8 mouse cellular contexts compared by ENCODE assay signal in the genomic region with DNA sequence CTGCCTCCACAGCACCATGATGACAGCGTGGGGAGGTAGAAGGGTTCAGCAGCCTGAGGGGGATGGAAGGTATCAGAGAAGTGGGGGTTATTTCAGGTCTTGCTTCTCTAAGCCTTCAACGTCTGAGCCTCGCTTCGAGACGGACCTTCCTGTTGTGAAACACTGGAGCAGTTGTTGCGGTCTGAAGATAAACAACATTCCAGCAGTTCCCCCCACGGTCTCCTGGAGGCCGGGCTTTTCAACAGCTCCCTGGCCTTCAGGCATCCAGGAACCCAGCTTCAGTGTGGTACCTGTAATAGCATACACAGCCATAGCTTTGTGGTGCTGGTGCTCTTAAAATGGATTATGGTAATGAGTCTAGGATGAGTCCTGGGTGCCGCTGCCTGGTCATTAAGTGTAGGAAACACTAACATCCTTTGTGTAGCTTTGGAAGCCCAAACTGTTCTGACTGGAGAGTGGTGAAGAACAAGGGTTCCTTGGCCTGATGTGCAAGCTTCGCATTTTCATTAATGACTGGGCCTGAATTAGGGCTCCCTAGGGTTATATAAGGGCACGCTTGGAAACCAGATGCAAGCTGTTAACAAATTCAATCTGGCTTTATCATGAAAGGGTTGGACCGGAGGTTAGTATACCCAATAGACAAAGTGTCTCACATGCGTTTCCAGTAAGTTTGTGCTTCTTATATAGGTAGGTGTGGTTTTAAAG.
DNase-seq lines count a peak whose midpoint lies in the region; ATAC-seq lines count a peak whose summit lies in the region.

No protein-coding gene starts in this region.

- DNase-seq in kidney, postnatal 36 days, result no peak
- DNase-seq in embryonic facial prominence, embryonic 14.5 days (ENCODE audit: low spot score), result peak; percentile 54
- DNase-seq in right cerebral cortex, adult 2 months (ENCODE audit: low spot score in 2 of 2), result peak; percentile 15 to 29
- DNase-seq in spleen, postnatal 36 days (ENCODE audit: low spot score in 2 of 2), result no peak

- WGBS in kidney, embryonic 16.5 days, result 51% methylated on average over 13 of the region's 13 CpGs
- 26% methylated on average over 13 of the region's 13 CpGs for WGBS in embryonic facial prominence, embryonic 14.5 days
- WGBS in heart, embryonic 16.5 days, result 33% methylated on average over 13 of the region's 13 CpGs
- WGBS in limb, embryonic 12.5 days, result 20% methylated on average over 13 of the region's 13 CpGs
- 38% methylated on average over 13 of the region's 13 CpGs for WGBS in intestine, embryonic 15.5 days

- 0 out of 2 replicates have a peak, but pooled peaks have one; percentile 27 for ATAC-seq in kidney, embryonic 16.5 days (ENCODE audit: low FRiP score, low TSS enrichment)
- ATAC-seq in embryonic facial prominence, embryonic 14.5 days (ENCODE audit: low read depth), result no peak; the same call in 1 of the 2 replicates
- ATAC-seq in heart, embryonic 16.5 days (replicated peaks; ENCODE audit: extremely low read depth, insufficient read depth, low FRiP score), result no peak
- peak; percentile 86 for ATAC-seq in limb, embryonic 12.5 days (ENCODE audit: insufficient number of reproducible peaks, insufficient read depth, low FRiP score, low TSS enrichment, low read depth)
- no peak for ATAC-seq in intestine, embryonic 15.5 days

- H3K27me3 ChIP-seq in kidney, embryonic 16.5 days (ENCODE audit: insufficient read depth, low read length), result no peaks in the 10 kb centered on the region
- H3K27me3 ChIP-seq in embryonic facial prominence, embryonic 14.5 days (replicated peaks; ENCODE audit: control insufficient read depth, insufficient read depth, low read length), result no peaks in the 10 kb centered on the region
- no peaks in the 10 kb centered on the region for H3K27me3 ChIP-seq in heart, embryonic 16.5 days (ENCODE audit: control insufficient read depth, insufficient read depth, low read length)
- no peaks in the 10 kb centered on the region for H3K27me3 ChIP-seq in limb, embryonic 12.5 days
- H3K27me3 ChIP-seq in intestine, embryonic 15.5 days (replicated peaks), result no peaks in the 10 kb centered on the region

- no peak overlapping the region for H3K4me3 ChIP-seq in kidney, embryonic 16.5 days (ENCODE audit: low read length)
- no peak overlapping the region for H3K4me3 ChIP-seq in embryonic facial prominence, embryonic 14.5 days (ENCODE audit: low read depth, low read length)
- H3K4me3 ChIP-seq in heart, embryonic 16.5 days (ENCODE audit: low read length), result no peak overlapping the region
- no peak overlapping the region for H3K4me3 ChIP-seq in limb, embryonic 12.5 days (replicated peaks)
- no peak overlapping the region for H3K4me3 ChIP-seq in intestine, embryonic 15.5 days (replicated peaks)

- no peak overlapping the region for H3K4me2 ChIP-seq in kidney, embryonic 16.5 days (replicated peaks; ENCODE audit: low read depth, low read length)
- no peak overlapping the region for H3K4me2 ChIP-seq in embryonic facial prominence, embryonic 14.5 days (ENCODE audit: low read depth, low read length)
- peak overlapping the region; percentile 31; the same call in 1 of the 2 replicates for H3K4me2 ChIP-seq in heart, embryonic 16.5 days (ENCODE audit: low read depth, low read length)
- H3K4me2 ChIP-seq in limb, embryonic 12.5 days, result peak overlapping the region; percentile 13; the same call in 1 of the 2 replicates
- no peak overlapping the region for H3K4me2 ChIP-seq in intestine, embryonic 15.5 days (replicated peaks)

- no peaks in the 10 kb centered on the region for H3K9me3 ChIP-seq in kidney, embryonic 16.5 days (ENCODE audit: low read length)
- no peaks in the 10 kb centered on the region for H3K9me3 ChIP-seq in embryonic facial prominence, embryonic 14.5 days (ENCODE audit: control insufficient read depth, low read length)
- H3K9me3 ChIP-seq in heart, embryonic 16.5 days (replicated peaks; ENCODE audit: control insufficient read depth, low read length), result no peaks in the 10 kb centered on the region
- H3K9me3 ChIP-seq in limb, embryonic 12.5 days, result no peaks in the 10 kb centered on the region
- H3K9me3 ChIP-seq in intestine, embryonic 15.5 days, result no peaks in the 10 kb centered on the region

- no peak overlapping the region for H3K9ac ChIP-seq in kidney, embryonic 16.5 days (replicated peaks; ENCODE audit: low read length)
- no peak overlapping the region for H3K9ac ChIP-seq in embryonic facial prominence, embryonic 14.5 days (ENCODE audit: low read depth, low read length)
- H3K9ac ChIP-seq in heart, embryonic 16.5 days (ENCODE audit: low read length), result no peak overlapping the region
- no peak overlapping the region for H3K9ac ChIP-seq in limb, embryonic 12.5 days (replicated peaks)
- no peak overlapping the region for H3K9ac ChIP-seq in intestine, embryonic 15.5 days

- H3K36me3 ChIP-seq in kidney, embryonic 16.5 days (ENCODE audit: insufficient read depth, low read length), result no peaks in the 10 kb centered on the region
- H3K36me3 ChIP-seq in embryonic facial prominence, embryonic 14.5 days (ENCODE audit: control insufficient read depth, insufficient read depth, low read length), result no peaks in the 10 kb centered on the region
- no peaks in the 10 kb centered on the region for H3K36me3 ChIP-seq in heart, embryonic 16.5 days (ENCODE audit: control insufficient read depth, insufficient read depth)
- H3K36me3 ChIP-seq in limb, embryonic 12.5 days, result no peaks in the 10 kb centered on the region
- H3K36me3 ChIP-seq in intestine, embryonic 15.5 days, result no peaks in the 10 kb centered on the region

- H3K4me1 ChIP-seq in kidney, embryonic 16.5 days (ENCODE audit: insufficient read depth, low read length), result no peaks in the 10 kb centered on the region
- peaks cover 12% of the 10 kb centered on the region for H3K4me1 ChIP-seq in embryonic facial prominence, embryonic 14.5 days (ENCODE audit: control insufficient read depth, insufficient read depth, low read length)
- peaks cover 3% of the 10 kb centered on the region; the same call in 1 of the 2 replicates for H3K4me1 ChIP-seq in heart, embryonic 16.5 days (ENCODE audit: control insufficient read depth, insufficient read depth, low read length)
- peaks cover 19% of the 10 kb centered on the region for H3K4me1 ChIP-seq in limb, embryonic 12.5 days (replicated peaks)
- no peaks in the 10 kb centered on the region for H3K4me1 ChIP-seq in intestine, embryonic 15.5 days (replicated peaks)

- no peak overlapping the region for H3K27ac ChIP-seq in kidney, embryonic 16.5 days (ENCODE audit: low read length)
- H3K27ac ChIP-seq in embryonic facial prominence, embryonic 14.5 days (replicated peaks; ENCODE audit: low read depth, low read length), result no peak overlapping the region
- no peak overlapping the region for H3K27ac ChIP-seq in heart, embryonic 16.5 days (ENCODE audit: low read length)
- H3K27ac ChIP-seq in limb, embryonic 12.5 days, result peak overlapping the region; percentile 81
- H3K27ac ChIP-seq in intestine, embryonic 15.5 days, result no peak overlapping the region

Comparison
In these comparisons a context has a peak if more than half of its experiments do, and no peak if none do; other contexts are left out.
1. ATAC-seq: peak in kidney, embryonic 16.5 days (single experiment) and limb, embryonic 12.5 days (single experiment); none in embryonic facial prominence, embryonic 14.5 days (single experiment), heart, embryonic 16.5 days (single experiment) and intestine, embryonic 15.5 days (single experiment).
2. H3K4me2 ChIP-seq: peak in heart, embryonic 16.5 days (single experiment) and limb, embryonic 12.5 days (single experiment); none in kidney, embryonic 16.5 days (single experiment), embryonic facial prominence, embryonic 14.5 days (single experiment) and intestine, embryonic 15.5 days (single experiment).
3. DNase-seq: peak in embryonic facial prominence, embryonic 14.5 days (single experiment) and right cerebral cortex, adult 2 months (2 of 2); none in kidney, postnatal 36 days (0 of 2) and spleen, postnatal 36 days (0 of 2).